Comparison of ENCODE assay signal across 16 mouse cellular contexts in the genomic region with DNA sequence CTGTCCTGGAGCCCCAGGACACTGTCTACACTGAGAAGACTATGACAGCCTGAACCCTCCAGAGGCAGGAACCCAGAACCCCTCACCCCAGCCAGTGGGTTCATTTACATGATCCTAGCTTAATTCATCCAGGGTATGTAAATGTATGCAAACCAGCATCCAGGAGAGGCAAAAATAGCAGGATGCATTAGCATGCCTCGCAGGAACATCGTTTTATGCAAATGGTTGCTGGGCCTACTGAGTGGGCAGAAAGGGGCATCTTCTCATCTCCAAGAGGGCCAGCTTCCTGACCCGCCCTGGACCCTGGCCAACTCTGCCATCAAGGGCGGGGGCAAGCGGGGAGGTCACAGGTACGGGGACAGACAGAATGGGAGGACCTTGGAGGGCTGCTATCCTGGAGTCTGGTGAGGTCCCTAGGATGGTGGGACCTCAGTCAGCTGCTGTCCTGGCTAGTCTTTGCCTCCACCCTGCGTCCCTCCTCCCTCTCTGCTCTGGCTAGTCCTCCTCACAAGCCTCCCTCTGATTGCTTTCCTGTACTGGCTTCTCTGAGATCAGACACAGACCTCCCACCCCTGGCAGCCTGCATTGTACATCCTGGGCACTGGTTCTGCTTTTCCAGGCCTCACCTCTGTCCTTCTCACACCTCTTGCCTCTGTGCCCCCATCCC. TPM values are rescaled to one million over a fixed set of nuclear protein-coding genes. Genes with fewer than 3 reads are reported as not detected.
DNase-seq lines count a peak whose midpoint lies in the region; ATAC-seq and TF ChIP-seq lines count a peak whose summit lies in the region.
"Had no signal": no experiment of that assay in that cellular context is flagged by ENCODE, and none has a peak within 500 bp of the region (broad histone marks: within the 10 kb centered on the region; RNA-seq: fewer than 3 reads in every experiment).

No protein-coding gene starts in this region.

- H3K9ac ChIP-seq in hindbrain, embryonic 16.5 days (ENCODE audit: low read depth, low read length): 0 out of 2 replicates have a peak overlapping the region, but pooled peaks have one; percentile 4
- peak overlapping the region; percentile 22; the same call in 1 of the 2 replicates for H3K9ac ChIP-seq in neural tube, embryonic 13.5 days
- H3K9ac ChIP-seq: lung, embryonic 15.5 days had no signal

- DNase-seq in left cerebral cortex, postnatal 14 days (ENCODE audit: low spot score in 2 of 2): peak; percentile 45 to 69
- no peak for DNase-seq in left cerebral cortex, adult 8-10 months (ENCODE audit: low spot score in 2 of 2)
- no peak for DNase-seq in forebrain, embryonic 10.5 days (ENCODE audit: extremely low spot score, low spot score)
- no peak for DNase-seq in thymus, adult 2 months
- DNase-seq in thymus, postnatal 0 days (ENCODE audit: low spot score): no peak
- no peak for DNase-seq in kidney, adult 8-10 months
- DNase-seq: retina, postnatal 1 day had no signal

- intact Hi-C loops in left cerebral cortex, postnatal 14 days (cut with DNase I): loop anchor here (5.0 kb wide), 1 partner anchor 264 kb away; the partner anchor contains the start of gene Mn1

- H3K9me3 ChIP-seq in forebrain, embryonic 10.5 days: no peaks in the 10 kb centered on the region
- no peaks in the 10 kb centered on the region for H3K9me3 ChIP-seq in hindbrain, embryonic 16.5 days (ENCODE audit: control insufficient read depth, low read length)
- H3K9me3 ChIP-seq in neural tube, embryonic 13.5 days: no peaks in the 10 kb centered on the region
- H3K9me3 ChIP-seq: lung, embryonic 15.5 days had no signal

- H3K27ac ChIP-seq in forebrain, embryonic 10.5 days: peak overlapping the region; percentile 67
- H3K27ac ChIP-seq in hindbrain, embryonic 16.5 days (ENCODE audit: low read depth, low read length): peak overlapping the region; percentile 52; the same call in 1 of the 2 replicates
- H3K27ac ChIP-seq in neural tube, embryonic 13.5 days (replicated peaks): peak overlapping the region; percentile 67
- no peak overlapping the region for H3K27ac ChIP-seq in thymus, adult 2 months (ENCODE audit: control insufficient read depth, insufficient read depth, low read length)
- H3K27ac ChIP-seq: lung, embryonic 15.5 days; stomach, postnatal 0 days had no signal

- peak; percentile 56 for ATAC-seq in hindbrain, embryonic 16.5 days
- ATAC-seq in neural tube, embryonic 13.5 days (ENCODE audit: low read depth): peak; percentile 40

- no peaks in the 10 kb centered on the region for H3K36me3 ChIP-seq in forebrain, embryonic 10.5 days (replicated peaks)
- no peaks in the 10 kb centered on the region for H3K36me3 ChIP-seq in hindbrain, embryonic 16.5 days (ENCODE audit: control insufficient read depth, insufficient read depth, low read length)
- H3K36me3 ChIP-seq in neural tube, embryonic 13.5 days: no peaks in the 10 kb centered on the region
- no peaks in the 10 kb centered on the region for H3K36me3 ChIP-seq in thymus, adult 2 months (ENCODE audit: control insufficient read depth, insufficient read depth, low read length)
- H3K36me3 ChIP-seq: lung, embryonic 15.5 days had no signal

- no peak overlapping the region for H3K4me3 ChIP-seq in forebrain, embryonic 10.5 days
- no peak overlapping the region for H3K4me3 ChIP-seq in hindbrain, embryonic 16.5 days (ENCODE audit: low read length)
- no peak overlapping the region for H3K4me3 ChIP-seq in neural tube, embryonic 13.5 days
- H3K4me3 ChIP-seq in thymus, adult 2 months (ENCODE audit: control insufficient read depth, insufficient read depth, low read length): no peak overlapping the region
- H3K4me3 ChIP-seq: lung, embryonic 15.5 days had no signal

- peaks cover 59% of the 10 kb centered on the region for H3K27me3 ChIP-seq in forebrain, embryonic 10.5 days (ENCODE audit: poor library complexity, severe bottlenecking)
- H3K27me3 ChIP-seq in hindbrain, embryonic 16.5 days (replicated peaks; ENCODE audit: control insufficient read depth, insufficient read depth, low read length): no peaks in the 10 kb centered on the region
- H3K27me3 ChIP-seq in neural tube, embryonic 13.5 days: peaks cover 23% of the 10 kb centered on the region; the same call in 1 of the 2 replicates
- no peaks in the 10 kb centered on the region for H3K27me3 ChIP-seq in thymus, adult 2 months (ENCODE audit: control insufficient read depth, insufficient read depth, low read length)
- H3K27me3 ChIP-seq: CH12.LX; lung, embryonic 15.5 days had no signal

- 59% methylated on average over 7 of the region's 7 CpGs for WGBS in forebrain, embryonic 10.5 days
- 24% methylated on average over 7 of the region's 7 CpGs for WGBS in hindbrain, embryonic 16.5 days
- WGBS in neural tube, embryonic 13.5 days: 27% methylated on average over 7 of the region's 7 CpGs
- WGBS in thymus, adult 2 months: 93% methylated on average over 7 of the region's 7 CpGs

- H3K4me1 ChIP-seq in forebrain, embryonic 10.5 days: peaks cover 62% of the 10 kb centered on the region
- H3K4me1 ChIP-seq in hindbrain, embryonic 16.5 days (ENCODE audit: control insufficient read depth, insufficient read depth, low read depth, low read length): peaks cover 19% of the 10 kb centered on the region
- peaks cover 47% of the 10 kb centered on the region for H3K4me1 ChIP-seq in neural tube, embryonic 13.5 days (replicated peaks)
- H3K4me1 ChIP-seq in thymus, adult 2 months (replicated peaks; ENCODE audit: control insufficient read depth, insufficient read depth, low read length): peaks cover 27% of the 10 kb centered on the region

- H3K4me2 ChIP-seq in hindbrain, embryonic 16.5 days (ENCODE audit: low read length): no peak overlapping the region
- no peak overlapping the region for H3K4me2 ChIP-seq in neural tube, embryonic 13.5 days
- H3K4me2 ChIP-seq: lung, embryonic 15.5 days had no signal

- no peak for TF ChIP-seq POLR2A in thymus, adult 2 months (IDR thresholded peaks at IDR 0.05; ENCODE audit: control insufficient read depth, extremely low read depth, insufficient read depth, low read length, poor library complexity)

- TF ChIP-seq CTCF in thymus, adult 2 months (IDR thresholded peaks at IDR 0.05; ENCODE audit: borderline replicate concordance, control insufficient read depth, extremely low read depth, insufficient read depth, low read length, poor library complexity): no peak

RNA-seq across cellular contexts. Expression of gene Gm26897, which starts 52.2 kb away (rescaled TPM):
- total RNA-seq in left cerebral cortex, postnatal 14 days (2021): not detected
- total RNA-seq in left cerebral cortex, adult 8-10 months (2022): not detected
- polyA plus RNA-seq in forebrain, embryonic 10.5 days (2016; fragmentation: Nextera tagmentation; extraction: Ambion mirVana): not detected in 2 replicates
- polyA plus RNA-seq in hindbrain, embryonic 16.5 days (2015; fragmentation: Nextera tagmentation; extraction: Ambion mirVana): not detected in 2 replicates
- not detected in 2 replicates for polyA plus RNA-seq in neural tube, embryonic 13.5 days (2015; fragmentation: Nextera tagmentation; extraction: Ambion mirVana)
- not detected in 2 replicates for polyA plus RNA-seq in thymus, adult 2 months (2012; rRNA removed)
- polyA plus RNA-seq in thymus, postnatal 0 days (2015; fragmentation: Nextera tagmentation; extraction: Ambion mirVana): not detected in 2 replicates
- total RNA-seq: CH12.LX; heart, postnatal 25 days; left cerebral cortex, postnatal 10 days had no signal
- polyA plus RNA-seq: frontal cortex, adult 2 months; kidney, embryonic 16.5 days; lung, embryonic 15.5 days; stomach, postnatal 0 days had no signal

Comparison
In these comparisons a context has a peak if more than half of its experiments do, and no peak if none do; other contexts are left out.
1. DNase-seq: peak in left cerebral cortex, postnatal 14 days (2 of 2); none in left cerebral cortex, adult 8-10 months (0 of 2), forebrain, embryonic 10.5 days (single experiment), thymus, adult 2 months (single experiment), thymus, postnatal 0 days (single experiment) and kidney, adult 8-10 months (0 of 2).